Mouse (Mus musculus) hindbrain, embryonic 15.5 days (tissue): ENCODE results near the gene Coil. TPM values are rescaled to one million over a fixed set of nuclear protein-coding genes. Genes with fewer than 3 reads are reported as not detected.

ENCODE experiments used
- ATAC-seq: fragments of 200-750 bp; cut with Nextera tagmentation; 2 replicates; pipeline ENCODE4 v1.8.0; 2017; ENCODE audit warnings: low read depth, moderate number of reproducible peaks, moderate TSS enrichment; ENCODE audit not compliant: low FRiP score
- H3K27ac ChIP-seq: fragments of 300-500 bp; sonication (generic); replicated peaks from 2 replicates; pipeline ENCODE4 v1.5.1; 2015; ENCODE audit warnings: mild to moderate bottlenecking, inconsistent platforms
- H3K27me3 ChIP-seq: fragments of 300-500 bp; sonication (generic); 2 replicates; pipeline ENCODE4 v1.6.1; 2015; ENCODE audit warnings: control low read depth, inconsistent platforms
- H3K36me3 ChIP-seq: fragments of 300-500 bp; sonication (generic); 2 replicates; pipeline ENCODE4 v1.6.1; 2015; ENCODE audit warnings: control low read depth, inconsistent platforms
- H3K4me1 ChIP-seq: fragments of 300-500 bp; sonication (generic); replicated peaks from 2 replicates; pipeline ENCODE4 v1.6.1; 2015; ENCODE audit warnings: control low read depth, inconsistent platforms
- H3K4me2 ChIP-seq: fragments of 300-500 bp; sonication (generic); 2 replicates; pipeline ENCODE4 v1.6.1; 2015; ENCODE audit warnings: moderate library complexity, mild to moderate bottlenecking, inconsistent platforms
- H3K4me3 ChIP-seq: fragments of 300-500 bp; sonication (generic); 2 replicates; pipeline ENCODE4 v1.5.1; 2015; ENCODE audit warnings: mild to moderate bottlenecking, inconsistent platforms
- H3K9ac ChIP-seq: fragments of 300-500 bp; sonication (generic); 2 replicates; pipeline ENCODE4 v1.6.1; 2015; ENCODE audit warnings: inconsistent platforms
- H3K9me3 ChIP-seq: fragments of 300-500 bp; sonication (generic); 2 replicates; pipeline ENCODE4 v1.6.1; 2016; ENCODE audit warnings: control low read depth, inconsistent platforms
- WGBS: fragments of 180-500 bp; shearing (Covaris S2); methylation state at CpG from one replicate; pipeline ENCODE4 v1.1.7; 2015; 5-methylcytosine and 5-hydroxymethylcytosine counted together
- polyA plus RNA-seq: library from polyadenylated mRNA; unstranded; fragments of >200 nt; fragmentation: Nextera tagmentation; extraction: Ambion mirVana; gene quantifications from 2 replicates; pipeline ENCODE4 v1.2.1, GENCODE M21; 2015

Gene Coil
- polyA plus RNA-seq, 1 experiment from 2014 or later, result 29.7 TPM

- ATAC-seq, result no peak
- H3K27me3 ChIP-seq, result peaks cover 15% of the 10 kb centered on the region
- no peaks in the 10 kb centered on the region for H3K36me3 ChIP-seq
- 3% methylated on average over 48 of the region's 48 CpGs for WGBS
- peak within 1 kb of the TSS; percentile 50 for H3K4me2 ChIP-seq
- H3K4me1 ChIP-seq, result peaks cover 3% of the 10 kb centered on the region; the same call in 1 of the 2 replicates
- no peaks in the 10 kb centered on the region for H3K9me3 ChIP-seq
- H3K4me3 ChIP-seq, result peak within 1 kb of the TSS; percentile 37
- peak within 1 kb of the TSS; percentile 19; the same call in 1 of the 2 replicates for H3K9ac ChIP-seq
- no peak within 1 kb of the TSS; the same call in 1 of the 2 replicates for H3K27ac ChIP-seq
Observed at GRCm38 (mm10) chr11:88998974-88999722, 29.1 kb downstream of the Coil start, which contains the start of gene Trim25. Trim25 (plus strand) TSS chr11:88999376.

- no peak for ATAC-seq
- H3K4me1 ChIP-seq, result peaks cover 3% of the 10 kb centered on the region; the same call in 1 of the 2 replicates
- H3K27ac ChIP-seq, result no peak overlapping the region; the same call in 1 of the 2 replicates
- H3K27me3 ChIP-seq, result peaks cover 15% of the 10 kb centered on the region
- H3K36me3 ChIP-seq, result no peaks in the 10 kb centered on the region
- peak overlapping the region; percentile 19; the same call in 1 of the 2 replicates for H3K9ac ChIP-seq
- H3K4me3 ChIP-seq, result peak overlapping the region; percentile 37
- H3K4me2 ChIP-seq, result peak overlapping the region; percentile 50
- H3K9me3 ChIP-seq, result no peaks in the 10 kb centered on the region
- WGBS, result 30% methylated on average over 33 of the region's 33 CpGs
Observed at GRCm38 (mm10) chr11:88999723-89000526, 29.9 kb downstream of the Coil start.

- Histone ChIP-seq H3K27ac (no peak overlapping the region), H3K4me1 (peaks cover 3% of the 10 kb centered on the region; the same call in 1 of the 2 replicates), H3K27me3 (peaks cover 15% of the 10 kb centered on the region), H3K9me3 (no peaks in the 10 kb centered on the region), H3K4me2 (no peak overlapping the region), H3K36me3 (no peaks in the 10 kb centered on the region), H3K4me3 (no peak overlapping the region; the same call in 1 of the 2 replicates), H3K9ac (no peak overlapping the region)
- ATAC-seq, result no peak
Observed at GRCm38 (mm10) chr11:89000527-89000819, 30.4 kb downstream of the Coil start.

DNA sequence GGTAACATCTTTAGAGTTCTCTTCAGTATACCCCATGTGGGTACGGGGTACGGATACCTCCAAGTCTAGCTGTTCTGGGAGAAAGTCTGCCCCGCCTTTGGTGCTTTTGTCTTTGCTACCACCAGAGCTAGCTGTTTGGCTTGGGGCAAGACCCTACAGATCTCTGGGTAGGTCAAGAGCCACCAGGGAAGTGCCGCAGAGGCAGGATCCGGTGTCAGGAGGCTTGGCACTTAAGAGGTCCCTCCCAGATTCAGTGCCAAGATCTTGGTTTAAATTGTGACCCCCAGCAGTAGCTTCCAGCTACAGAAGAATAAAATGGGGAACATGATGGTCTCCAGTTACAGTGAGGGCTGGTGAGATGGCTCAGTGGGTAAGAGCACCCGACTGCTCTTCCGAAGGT, 31.5 kb downstream of the Coil start:
- WGBS, result 93% methylated on average over 7 of the region's 7 CpGs
- no peaks in the 10 kb centered on the region for H3K36me3 ChIP-seq
- ATAC-seq, result no peak
- peaks cover 3% of the 10 kb centered on the region; the same call in 1 of the 2 replicates for H3K4me1 ChIP-seq
- no peak overlapping the region for H3K27ac ChIP-seq
- no peak overlapping the region for H3K4me3 ChIP-seq
- H3K27me3 ChIP-seq, result peaks cover 15% of the 10 kb centered on the region
- no peaks in the 10 kb centered on the region for H3K9me3 ChIP-seq
- H3K4me2 ChIP-seq, result peak overlapping the region; percentile 14; the same call in 1 of the 2 replicates
- no peak overlapping the region for H3K9ac ChIP-seq

DNA sequence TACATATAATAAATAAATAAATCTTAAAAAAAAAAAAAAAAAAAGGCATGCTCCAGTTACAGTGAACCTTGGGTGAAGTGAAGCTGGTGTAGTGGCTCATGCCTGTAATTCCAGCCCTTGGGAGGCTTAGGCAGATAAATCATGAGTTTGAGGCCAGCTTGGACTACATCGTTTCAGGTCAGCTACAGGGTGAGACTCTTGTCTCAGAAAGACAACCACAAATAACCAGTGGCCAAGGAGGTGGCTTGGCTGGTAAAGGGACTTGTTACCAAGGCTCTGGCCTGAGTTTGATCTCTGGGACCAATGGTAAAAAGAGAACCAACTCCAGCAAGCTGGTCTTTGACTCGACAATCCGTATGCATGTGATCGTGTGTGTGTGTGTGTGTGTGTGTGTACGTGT, 32.0 kb downstream of the Coil start:
- no peak overlapping the region for H3K27ac ChIP-seq
- no peaks in the 10 kb centered on the region for H3K36me3 ChIP-seq
- no peak for ATAC-seq
- no peak overlapping the region for H3K9ac ChIP-seq
- H3K27me3 ChIP-seq, result peaks cover 15% of the 10 kb centered on the region
- no peaks in the 10 kb centered on the region for H3K9me3 ChIP-seq
- peaks cover 3% of the 10 kb centered on the region; the same call in 1 of the 2 replicates for H3K4me1 ChIP-seq
- 90% methylated on average over 5 of the region's 5 CpGs for WGBS
- no peak overlapping the region for H3K4me3 ChIP-seq
- H3K4me2 ChIP-seq, result no peak overlapping the region

GRCm38 (mm10) chr11:89002621-89003020, 32.6 kb downstream of the Coil start:
- no peak overlapping the region for H3K9ac ChIP-seq
- no peak for ATAC-seq
- H3K36me3 ChIP-seq, result no peaks in the 10 kb centered on the region
- no peaks in the 10 kb centered on the region for H3K9me3 ChIP-seq
- peaks cover 3% of the 10 kb centered on the region; the same call in 1 of the 2 replicates for H3K4me1 ChIP-seq
- peaks cover 15% of the 10 kb centered on the region for H3K27me3 ChIP-seq
- 77% methylated on average over 5 of the region's 5 CpGs for WGBS
- H3K4me3 ChIP-seq, result no peak overlapping the region
- peak overlapping the region; percentile 10; the same call in 1 of the 2 replicates for H3K4me2 ChIP-seq
- H3K27ac ChIP-seq, result no peak overlapping the region

DNA sequence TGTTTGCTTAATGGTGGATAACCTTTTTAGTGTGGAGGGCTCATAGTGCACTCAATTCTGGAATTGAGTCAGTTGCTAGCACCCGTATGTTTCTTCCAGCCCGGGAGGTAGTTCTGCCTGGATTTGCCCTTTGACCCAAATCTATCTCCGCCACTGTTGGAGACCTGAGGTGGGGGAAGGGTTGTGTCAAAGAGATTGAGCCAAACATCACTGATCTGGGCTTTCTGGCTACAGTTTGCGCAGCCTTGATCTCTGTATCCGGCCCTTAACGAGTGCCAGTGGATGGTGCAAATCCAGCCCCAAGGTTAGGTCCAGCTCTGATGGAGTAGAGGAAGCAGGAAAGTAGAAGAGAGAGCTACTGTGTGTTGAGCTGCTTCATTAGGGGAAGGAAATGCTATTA, 33.0 kb downstream of the Coil start:
- no peak overlapping the region for H3K4me3 ChIP-seq
- H3K36me3 ChIP-seq, result no peaks in the 10 kb centered on the region
- H3K9ac ChIP-seq, result no peak overlapping the region
- no peak for ATAC-seq
- peaks cover 3% of the 10 kb centered on the region; the same call in 1 of the 2 replicates for H3K4me1 ChIP-seq
- no peaks in the 10 kb centered on the region for H3K9me3 ChIP-seq
- peak overlapping the region; percentile 10; the same call in 1 of the 2 replicates for H3K4me2 ChIP-seq
- 67% methylated on average over 6 of the region's 6 CpGs for WGBS
- no peak overlapping the region for H3K27ac ChIP-seq
- peaks cover 15% of the 10 kb centered on the region for H3K27me3 ChIP-seq

DNA sequence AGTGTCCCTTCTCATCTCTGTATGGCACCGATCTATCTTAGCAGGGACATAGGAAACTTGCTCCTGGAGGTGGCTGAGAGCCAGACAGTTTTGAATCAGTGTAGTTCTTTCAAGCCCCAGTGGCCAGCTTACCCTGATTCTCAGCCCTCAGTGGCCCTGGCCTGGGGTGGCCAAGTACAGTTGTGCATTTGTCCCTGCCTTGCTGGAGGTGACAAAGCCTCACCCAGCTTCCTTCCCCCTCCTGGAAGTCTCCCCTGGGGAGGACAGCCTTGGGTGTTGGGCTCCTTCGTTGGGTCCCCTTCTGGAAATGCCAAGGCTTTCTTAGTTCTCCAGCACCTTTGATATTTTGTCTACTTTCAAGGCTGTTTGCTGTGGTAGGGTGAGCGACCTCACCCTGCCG, 33.7 kb downstream of the Coil start:
- no peak overlapping the region for H3K27ac ChIP-seq
- H3K36me3 ChIP-seq, result no peaks in the 10 kb centered on the region
- H3K9ac ChIP-seq, result no peak overlapping the region
- no peaks in the 10 kb centered on the region for H3K9me3 ChIP-seq
- no peak overlapping the region for H3K4me2 ChIP-seq
- H3K4me3 ChIP-seq, result no peak overlapping the region
- WGBS, result 83% methylated on average over 4 of the region's 4 CpGs
- peaks cover 3% of the 10 kb centered on the region; the same call in 1 of the 2 replicates for H3K4me1 ChIP-seq
- peaks cover 14% of the 10 kb centered on the region for H3K27me3 ChIP-seq
- no peak for ATAC-seq

GRCm38 (mm10) chr11:89005473-89005872, 35.4 kb downstream of the Coil start:
- Histone ChIP-seq H3K9me3 (no peaks in the 10 kb centered on the region), H3K27me3 (no peaks in the 10 kb centered on the region), H3K4me1 (no peaks in the 10 kb centered on the region), H3K36me3 (no peaks in the 10 kb centered on the region), H3K9ac (no peak overlapping the region), H3K27ac (no peak overlapping the region), H3K4me2 (no peak overlapping the region), H3K4me3 (no peak overlapping the region)
- ATAC-seq, result no peak
- WGBS, result 85% methylated on average over 5 of the region's 5 CpGs

DNA sequence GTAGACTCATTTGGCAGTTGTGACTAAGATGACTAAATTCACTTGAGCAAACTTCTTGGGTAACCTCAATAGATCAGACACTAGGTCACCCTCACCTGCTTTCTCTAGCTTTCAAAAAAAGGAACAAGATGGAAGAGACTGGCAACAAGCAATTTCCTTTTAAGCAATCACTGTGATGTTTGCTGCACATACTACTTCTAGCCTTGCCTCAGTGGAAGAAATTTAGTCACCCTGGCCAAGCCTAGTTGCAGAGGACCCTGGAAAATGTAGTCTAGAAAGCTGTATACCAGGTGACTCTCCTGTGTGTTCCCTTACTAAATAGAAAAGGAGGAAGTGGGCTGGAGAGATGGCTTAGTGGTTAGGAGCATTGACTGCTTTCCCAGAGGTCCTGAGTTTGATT, 36.4 kb downstream of the Coil start:
- H3K9ac ChIP-seq, result no peak overlapping the region
- H3K4me3 ChIP-seq, result no peak overlapping the region
- no peak overlapping the region for H3K4me2 ChIP-seq
- no peaks in the 10 kb centered on the region for H3K4me1 ChIP-seq
- no peak for ATAC-seq
- no peaks in the 10 kb centered on the region for H3K9me3 ChIP-seq
- H3K27me3 ChIP-seq, result no peaks in the 10 kb centered on the region
- no peaks in the 10 kb centered on the region for H3K36me3 ChIP-seq
- H3K27ac ChIP-seq, result no peak overlapping the region

GRCm38 (mm10) chr11:89007582-89007981, 37.5 kb downstream of the Coil start:
- ATAC-seq, result no peak
- H3K4me3 ChIP-seq, result no peak overlapping the region
- no peaks in the 10 kb centered on the region for H3K36me3 ChIP-seq
- no peak overlapping the region for H3K27ac ChIP-seq
- no peaks in the 10 kb centered on the region for H3K4me1 ChIP-seq
- no peaks in the 10 kb centered on the region for H3K9me3 ChIP-seq
- WGBS, result 86% methylated on average over 3 of the region's 3 CpGs
- no peak overlapping the region for H3K4me2 ChIP-seq
- no peaks in the 10 kb centered on the region for H3K27me3 ChIP-seq
- H3K9ac ChIP-seq, result no peak overlapping the region

- WGBS, result 92% methylated on average over 9 of the region's 9 CpGs
- H3K27me3 ChIP-seq, result no peaks in the 10 kb centered on the region
- no peak overlapping the region for H3K9ac ChIP-seq
- H3K4me2 ChIP-seq, result no peak overlapping the region
- no peaks in the 10 kb centered on the region for H3K4me1 ChIP-seq
- H3K36me3 ChIP-seq, result no peaks in the 10 kb centered on the region
- H3K9me3 ChIP-seq, result no peaks in the 10 kb centered on the region
- no peak for ATAC-seq
- no peak overlapping the region for H3K27ac ChIP-seq
- no peak overlapping the region for H3K4me3 ChIP-seq
Observed at GRCm38 (mm10) chr11:89009066-89009465, 39.0 kb downstream of the Coil start.
